Mouse (Mus musculus): Measurements from ENCODE around the gene Cald1.

- TF ChIP-seq POLR2A (IDR thresholded peaks at IDR 0.05; ENCODE audit: low read depth, low read length): no peak
- no peak for TF ChIP-seq CTCF (conservative IDR thresholded peaks at IDR 0.05; ENCODE audit: insufficient read depth, insufficient read length, low read depth, low read length)
Measured at GRCm38 (mm10) chr6:34593353-34593752, 4.9 kb upstream of the Cald1 start.

Data from kidney, adult 2 months (tissue).